Mouse (Mus musculus) testis, adult 2 months (tissue): ENCODE data around the gene Ski. TPM values are rescaled to one million over a fixed set of nuclear protein-coding genes. Genes with fewer than 3 reads are reported as not detected.

Source experiments
- H3K27ac ChIP-seq: fragments of 200-500 bp; 2 replicates; pipeline ENCODE4 v1.5.1; 2012; ENCODE audit warnings: low read depth, low read length; ENCODE audit not compliant: control insufficient read depth, insufficient read depth
- H3K27me3 ChIP-seq: fragments of 200-500 bp; 2 replicates; pipeline ENCODE4 v1.6.1; 2012; ENCODE audit warnings: mild to moderate bottlenecking, low read length, moderate library complexity; ENCODE audit not compliant: control insufficient read depth, insufficient read depth
- H3K36me3 ChIP-seq: fragments of 200-500 bp; 2 replicates; pipeline ENCODE4 v1.6.1; 2012; ENCODE audit warnings: mild to moderate bottlenecking, low read length; ENCODE audit not compliant: control insufficient read depth, insufficient read depth
- H3K4me1 ChIP-seq: fragments of 200-500 bp; 2 replicates; pipeline ENCODE4 v1.6.1; 2012; ENCODE audit warnings: low read length; ENCODE audit not compliant: control insufficient read depth, insufficient read depth
- H3K4me3 ChIP-seq: fragments of 200-500 bp; 2 replicates; pipeline ENCODE4 v1.5.1; 2012; ENCODE audit warnings: low read depth, mild to moderate bottlenecking, low read length, moderate library complexity, mixed read lengths; ENCODE audit not compliant: control insufficient read depth
- CTCF ChIP-seq: fragments of 200-500 bp; IDR thresholded peaks from 2 replicates; pipeline ENCODE4 v1.5.1; 2012; ENCODE audit warnings: low read depth, mild to moderate bottlenecking, inconsistent platforms, low read length, moderate library complexity; ENCODE audit not compliant: control insufficient read depth, insufficient read depth, insufficient replicate concordance
- POLR2A ChIP-seq: fragments of 200-500 bp; IDR thresholded peaks from 2 replicates; pipeline ENCODE4 v1.6.1; 2012; ENCODE audit warnings: low read depth, mild to moderate bottlenecking, inconsistent platforms, low read length, moderate library complexity; ENCODE audit not compliant: control insufficient read depth
- polyA plus RNA-seq: library from polyadenylated mRNA; depleted of rRNA; stranded (reverse); fragments of >200 nt; gene quantifications from 2 replicates; pipeline ENCODE4 v1.2.3, GENCODE M21; 2012

Gene Ski
- polyA plus RNA-seq, 1 experiment, result 5.0 TPM

GRCm38 (mm10) chr4:155228461-155228860, 6.1 kb upstream of the Ski start:
- TF ChIP-seq CTCF, result no peak
- no peak overlapping the region for H3K27ac ChIP-seq
- H3K36me3 ChIP-seq, result no peaks in the 10 kb centered on the region
- peaks cover 3% of the 10 kb centered on the region for H3K4me1 ChIP-seq
- no peaks in the 10 kb centered on the region for H3K27me3 ChIP-seq
- H3K4me3 ChIP-seq, result no peak overlapping the region

- TF ChIP-seq CTCF (no peak), POLR2A (no peak)
- H3K4me1 ChIP-seq, result peaks cover 6% of the 10 kb centered on the region
- H3K27me3 ChIP-seq, result no peaks in the 10 kb centered on the region
- H3K4me3 ChIP-seq, result no peak overlapping the region
- H3K27ac ChIP-seq, result no peak overlapping the region
- H3K36me3 ChIP-seq, result no peaks in the 10 kb centered on the region
Observed at GRCm38 (mm10) chr4:155227986-155228385, 5.6 kb upstream of the Ski start.

GRCm38 (mm10) chr4:155225918-155226317, 3.5 kb upstream of the Ski start:
- TF ChIP-seq CTCF (no peak), POLR2A (no peak)
- Histone ChIP-seq H3K4me3 (no peak overlapping the region), H3K4me1 (peaks cover 16% of the 10 kb centered on the region), H3K36me3 (no peaks in the 10 kb centered on the region), H3K27ac (no peak overlapping the region), H3K27me3 (no peaks in the 10 kb centered on the region)

GRCm38 (mm10) chr4:155223594-155224528, 1.5 kb upstream of the Ski start:
- H3K36me3 ChIP-seq, result no peaks in the 10 kb centered on the region
- H3K4me3 ChIP-seq, result peak overlapping the region; percentile 68
- H3K4me1 ChIP-seq, result peaks cover 18% of the 10 kb centered on the region
- H3K27me3 ChIP-seq, result no peaks in the 10 kb centered on the region
- TF ChIP-seq POLR2A (no peak), CTCF (no peak)
- H3K27ac ChIP-seq, result peak overlapping the region; percentile 78

GRCm38 (mm10) chr4:155222841-155223593, 625 bp upstream of the Ski start:
- Histone ChIP-seq H3K4me3 (peak overlapping the region; percentile 68), H3K36me3 (no peaks in the 10 kb centered on the region), H3K27ac (peak overlapping the region; percentile 78), H3K27me3 (no peaks in the 10 kb centered on the region), H3K4me1 (peaks cover 21% of the 10 kb centered on the region)
- no peak for TF ChIP-seq CTCF
- 0 out of 2 replicates have a peak, but pooled peaks have one; percentile 28 for TF ChIP-seq POLR2A

- peaks cover 27% of the 10 kb centered on the region for H3K4me1 ChIP-seq
- no peak for TF ChIP-seq CTCF
- TF ChIP-seq POLR2A, result no peak
Observed at GRCm38 (mm10) chr4:155221599-155222551, 517 bp downstream of the Ski start.

More at GRCm38 (mm10) chr4:155221599-155222551, 517 bp downstream of the Ski start:
- Histone ChIP-seq H3K36me3 (no peaks in the 10 kb centered on the region), H3K27ac (no peak overlapping the region), H3K27me3 (no peaks in the 10 kb centered on the region), H3K4me3 (peak overlapping the region; percentile 75)
